ENCODE assay signal across 17 mouse cellular contexts in genomic region chr2:46340694-46341093, GRCm38 (mm10).
"Had no signal": no experiment of that assay in that cellular context is flagged by ENCODE, and none has a peak within 500 bp of the region (broad histone marks: within the 10 kb centered on the region; RNA-seq: fewer than 3 reads in every experiment).

No protein-coding gene starts in this region.

- DNase-seq: lung, adult 18-20 months; lung, postnatal 10 days; lung, postnatal 4 days; retina, postnatal 1 day; right cerebral cortex, adult 18-20 months; right cerebral cortex, postnatal 25 days; right cerebral cortex, postnatal 4 days; spleen, adult 18-20 months; thymus, adult 18-20 months; thymus, postnatal 14 days; thymus, postnatal 36 days had no signal

- H3K36me3 ChIP-seq: midbrain, embryonic 10.5 days; midbrain, embryonic 12.5 days; neural tube, embryonic 13.5 days; neural tube, embryonic 15.5 days had no signal

- H3K9me3 ChIP-seq: midbrain, embryonic 10.5 days; midbrain, embryonic 12.5 days; neural tube, embryonic 13.5 days; neural tube, embryonic 15.5 days had no signal

- H3K9ac ChIP-seq: midbrain, embryonic 12.5 days; neural tube, embryonic 13.5 days; neural tube, embryonic 15.5 days had no signal

- H3K27me3 ChIP-seq: midbrain, embryonic 12.5 days; neural tube, embryonic 13.5 days; neural tube, embryonic 15.5 days had no signal

- H3K4me3 ChIP-seq: midbrain, embryonic 10.5 days; midbrain, embryonic 12.5 days; myocyte; neural tube, embryonic 13.5 days; neural tube, embryonic 15.5 days had no signal

- H3K27ac ChIP-seq: midbrain, embryonic 10.5 days; midbrain, embryonic 12.5 days; neural tube, embryonic 13.5 days; neural tube, embryonic 15.5 days had no signal

- ATAC-seq: midbrain, embryonic 16.5 days had no signal

- H3K4me1 ChIP-seq: midbrain, embryonic 10.5 days; midbrain, embryonic 12.5 days; neural tube, embryonic 13.5 days; neural tube, embryonic 15.5 days had no signal

- H3K4me2 ChIP-seq: midbrain, embryonic 12.5 days; neural tube, embryonic 13.5 days; neural tube, embryonic 15.5 days had no signal
